Mouse (Mus musculus): ENCODE data around the gene Slc3a2. TPM values are rescaled to one million over a fixed set of nuclear protein-coding genes. Genes with fewer than 3 reads are reported as not detected.

Slc3a2 gene
- polyA plus RNA-seq, 1 experiment from 2014 or later, result 157 TPM

DNA sequence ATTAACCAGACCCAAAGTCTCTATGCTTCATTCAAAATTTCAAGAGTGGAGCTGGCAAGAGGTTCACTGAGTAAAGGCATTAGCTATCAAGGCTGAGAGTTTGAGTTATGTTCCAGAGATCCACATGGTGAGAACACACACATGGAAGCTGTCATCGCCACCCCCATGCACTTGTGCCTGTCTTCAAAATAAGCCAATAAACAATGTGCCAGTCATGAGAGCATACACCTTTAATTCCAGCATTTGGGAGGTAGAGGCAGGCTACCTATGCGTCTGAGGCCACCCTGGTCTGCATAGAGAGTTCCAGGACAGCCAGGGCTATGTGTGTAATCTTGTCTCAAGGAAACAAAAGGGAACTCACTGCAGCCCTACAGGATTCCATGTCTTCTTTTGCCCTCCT, 39.5 kb downstream of the Slc3a2 start:
- no peak overlapping the region for H3K27ac ChIP-seq (replicated peaks; ENCODE audit: low read depth, low read length)
- H3K9ac ChIP-seq (replicated peaks; ENCODE audit: low read length), result no peak overlapping the region
- ATAC-seq (ENCODE audit: low FRiP score, low TSS enrichment) (no peak), DNase-seq (no peak)
- 70% methylated on average over 2 of the region's 2 CpGs for WGBS
- H3K9me3 ChIP-seq (ENCODE audit: control insufficient read depth, low read length), result no peaks in the 10 kb centered on the region
- H3K36me3 ChIP-seq (ENCODE audit: control insufficient read depth, insufficient read depth, low read length), result no peaks in the 10 kb centered on the region
- H3K4me1 ChIP-seq (ENCODE audit: control insufficient read depth, insufficient read depth, low read length), result no peaks in the 10 kb centered on the region
- H3K4me2 ChIP-seq (ENCODE audit: low read length), result no peak overlapping the region
- no peaks in the 10 kb centered on the region for H3K27me3 ChIP-seq (ENCODE audit: control insufficient read depth, insufficient read depth, low read length)
- H3K4me3 ChIP-seq (replicated peaks; ENCODE audit: low read depth, low read length), result no peak overlapping the region

GRCm38 (mm10) chr19:8682996-8683395, 40.2 kb downstream of the Slc3a2 start:
- H3K36me3 ChIP-seq (ENCODE audit: control insufficient read depth, insufficient read depth, low read length), result no peaks in the 10 kb centered on the region
- no peak overlapping the region for H3K4me2 ChIP-seq (ENCODE audit: low read length)
- no peaks in the 10 kb centered on the region for H3K4me1 ChIP-seq (ENCODE audit: control insufficient read depth, insufficient read depth, low read length)
- 2% methylated on average over 3 of the region's 3 CpGs for WGBS
- no peaks in the 10 kb centered on the region for H3K27me3 ChIP-seq (ENCODE audit: control insufficient read depth, insufficient read depth, low read length)
- DNase-seq (peak; percentile 93), ATAC-seq (ENCODE audit: low FRiP score, low TSS enrichment) (no peak; the same call in 1 of the 2 replicates)
- H3K4me3 ChIP-seq (replicated peaks; ENCODE audit: low read depth, low read length), result no peak overlapping the region
- H3K9me3 ChIP-seq (ENCODE audit: control insufficient read depth, low read length), result no peaks in the 10 kb centered on the region
- H3K9ac ChIP-seq (replicated peaks; ENCODE audit: low read length), result no peak overlapping the region
- H3K27ac ChIP-seq (replicated peaks; ENCODE audit: low read depth, low read length), result no peak overlapping the region

GRCm38 (mm10) chr19:8681633-8682362, 41.4 kb downstream of the Slc3a2 start:
- H3K27ac ChIP-seq (replicated peaks; ENCODE audit: low read depth, low read length), result no peak overlapping the region
- no peaks in the 10 kb centered on the region for H3K4me1 ChIP-seq (ENCODE audit: control insufficient read depth, insufficient read depth, low read length)
- WGBS, result 95% methylated on average over 4 of the region's 4 CpGs
- no peaks in the 10 kb centered on the region for H3K36me3 ChIP-seq (ENCODE audit: control insufficient read depth, insufficient read depth, low read length)
- H3K4me2 ChIP-seq (ENCODE audit: low read length), result no peak overlapping the region
- no peaks in the 10 kb centered on the region for H3K27me3 ChIP-seq (ENCODE audit: control insufficient read depth, insufficient read depth, low read length)
- ATAC-seq (ENCODE audit: low FRiP score, low TSS enrichment) (no peak), DNase-seq (no peak)
- no peak overlapping the region for H3K4me3 ChIP-seq (replicated peaks; ENCODE audit: low read depth, low read length)
- H3K9ac ChIP-seq (replicated peaks; ENCODE audit: low read length), result no peak overlapping the region
- no peaks in the 10 kb centered on the region for H3K9me3 ChIP-seq (ENCODE audit: control insufficient read depth, low read length)

DNA sequence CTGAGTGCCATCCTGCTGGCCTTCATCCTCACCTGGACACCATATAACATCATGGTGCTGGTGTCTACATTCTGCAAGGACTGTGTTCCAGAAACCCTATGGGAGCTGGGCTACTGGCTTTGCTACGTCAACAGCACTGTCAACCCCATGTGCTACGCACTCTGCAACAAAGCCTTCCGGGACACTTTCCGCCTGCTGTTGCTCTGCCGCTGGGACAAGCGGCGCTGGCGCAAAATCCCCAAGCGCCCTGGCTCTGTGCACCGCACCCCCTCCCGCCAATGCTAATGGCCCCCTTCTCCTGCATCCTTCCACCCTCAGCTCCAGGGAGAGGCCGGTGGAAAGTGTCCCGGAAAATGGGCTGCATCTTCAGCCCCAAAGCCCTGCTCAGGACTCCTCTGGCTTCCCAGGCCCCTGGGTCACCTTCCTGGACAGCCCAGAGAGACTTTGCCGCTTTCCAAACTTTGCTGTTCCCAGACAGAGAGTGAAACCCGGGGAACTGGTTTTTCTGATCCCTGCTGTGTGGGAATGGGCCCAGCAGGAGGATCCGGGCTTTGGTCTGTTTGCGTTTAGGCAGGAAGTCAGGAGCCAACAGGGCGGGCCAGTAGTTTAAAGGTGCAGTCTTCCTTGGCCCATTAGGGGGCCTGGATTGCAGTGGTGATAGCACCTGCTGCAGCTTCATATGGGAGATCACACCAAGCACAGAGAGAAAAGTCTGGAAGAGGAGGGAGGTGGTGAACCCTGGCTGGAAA, 44.0 kb downstream of the Slc3a2 start:
- Histone ChIP-seq H3K9me3 (ENCODE audit: control insufficient read depth, low read length) (no peaks in the 10 kb centered on the region), H3K4me2 (ENCODE audit: low read length) (no peak overlapping the region), H3K9ac (replicated peaks; ENCODE audit: low read length) (no peak overlapping the region), H3K4me3 (replicated peaks; ENCODE audit: low read depth, low read length) (no peak overlapping the region), H3K4me1 (ENCODE audit: control insufficient read depth, insufficient read depth, low read length) (no peaks in the 10 kb centered on the region), H3K36me3 (ENCODE audit: control insufficient read depth, insufficient read depth, low read length) (no peaks in the 10 kb centered on the region), H3K27me3 (ENCODE audit: control insufficient read depth, insufficient read depth, low read length) (no peaks in the 10 kb centered on the region), H3K27ac (replicated peaks; ENCODE audit: low read depth, low read length) (no peak overlapping the region)
- ATAC-seq (ENCODE audit: low FRiP score, low TSS enrichment) (no peak), DNase-seq (no peak)
- WGBS, result 33% methylated on average over 18 of the region's 18 CpGs

DNA sequence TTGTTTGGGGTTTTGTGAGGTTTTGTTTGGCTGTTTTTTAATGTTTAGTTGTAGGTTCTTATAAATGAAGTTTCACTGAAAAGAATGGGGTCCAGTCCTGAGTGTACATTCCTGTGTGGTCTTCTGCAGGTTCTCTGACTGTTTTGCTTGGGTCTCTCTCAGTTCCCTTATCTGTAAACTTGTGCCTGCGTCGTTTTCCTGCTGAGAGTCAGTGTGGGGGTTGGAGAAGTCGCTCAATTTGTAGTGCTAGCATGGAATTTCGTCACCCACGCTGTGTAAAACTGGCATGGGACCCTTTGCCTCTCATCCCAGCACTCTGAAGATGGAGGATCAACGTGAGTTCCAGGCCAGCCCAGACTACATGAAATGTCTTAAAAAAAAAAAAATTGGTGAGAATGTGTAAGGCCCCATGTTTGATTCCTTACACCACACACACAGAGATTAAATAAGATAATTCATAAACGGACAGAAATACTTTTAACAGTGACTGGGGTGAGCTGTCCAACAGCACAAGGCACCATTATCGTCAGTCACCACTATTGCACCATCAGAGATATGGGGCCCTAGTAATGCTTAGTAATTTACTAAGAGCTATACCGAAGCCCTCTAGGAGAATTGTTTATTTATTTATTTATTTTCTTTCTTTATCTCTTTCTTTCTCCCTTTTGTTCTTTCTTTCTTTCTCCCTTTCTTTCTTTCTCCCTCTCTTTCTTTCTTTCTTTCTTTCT, 49.7 kb downstream of the Slc3a2 start:
- WGBS, result 80% methylated on average over 9 of the region's 9 CpGs
- H3K27ac ChIP-seq (replicated peaks; ENCODE audit: low read depth, low read length), result no peak overlapping the region
- no peak overlapping the region for H3K9ac ChIP-seq (replicated peaks; ENCODE audit: low read length)
- no peak overlapping the region for H3K4me3 ChIP-seq (replicated peaks; ENCODE audit: low read depth, low read length)
- H3K36me3 ChIP-seq (ENCODE audit: control insufficient read depth, insufficient read depth, low read length), result no peaks in the 10 kb centered on the region
- H3K9me3 ChIP-seq (ENCODE audit: control insufficient read depth, low read length), result no peaks in the 10 kb centered on the region
- no peaks in the 10 kb centered on the region for H3K27me3 ChIP-seq (ENCODE audit: control insufficient read depth, insufficient read depth, low read length)
- ATAC-seq (ENCODE audit: low FRiP score, low TSS enrichment) (no peak), DNase-seq (no peak)
- no peaks in the 10 kb centered on the region for H3K4me1 ChIP-seq (ENCODE audit: control insufficient read depth, insufficient read depth, low read length)
- H3K4me2 ChIP-seq (ENCODE audit: low read length), result no peak overlapping the region

DNA sequence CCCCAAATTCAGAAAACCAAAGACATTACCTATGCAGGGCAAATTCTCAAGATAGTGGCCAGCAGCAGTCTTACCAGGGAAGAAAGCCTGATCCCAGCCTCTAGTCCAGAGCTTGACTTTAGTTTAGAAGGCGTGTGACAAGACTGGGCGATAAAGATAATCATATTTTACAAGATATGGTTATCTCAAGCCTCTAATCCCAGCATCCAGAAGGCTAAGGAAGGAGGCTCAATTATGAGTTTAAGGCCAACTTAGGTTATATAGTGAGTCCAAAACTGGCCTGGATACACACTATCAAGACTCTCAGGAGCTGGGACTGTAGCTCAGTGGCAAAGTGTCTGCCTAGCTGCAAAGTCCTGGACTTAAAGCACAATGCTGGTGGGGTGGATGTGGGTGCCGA, 50.3 kb downstream of the Slc3a2 start:
- Histone ChIP-seq H3K4me2 (ENCODE audit: low read length) (no peak overlapping the region), H3K9me3 (ENCODE audit: control insufficient read depth, low read length) (no peaks in the 10 kb centered on the region), H3K4me1 (ENCODE audit: control insufficient read depth, insufficient read depth, low read length) (no peaks in the 10 kb centered on the region), H3K36me3 (ENCODE audit: control insufficient read depth, insufficient read depth, low read length) (no peaks in the 10 kb centered on the region), H3K4me3 (replicated peaks; ENCODE audit: low read depth, low read length) (no peak overlapping the region), H3K27me3 (ENCODE audit: control insufficient read depth, insufficient read depth, low read length) (no peaks in the 10 kb centered on the region), H3K9ac (replicated peaks; ENCODE audit: low read length) (no peak overlapping the region), H3K27ac (replicated peaks; ENCODE audit: low read depth, low read length) (no peak overlapping the region)
- ATAC-seq (ENCODE audit: low FRiP score, low TSS enrichment), result no peak
- 91% methylated on average over 3 of the region's 3 CpGs for WGBS
- DNase-seq, result no peak

- DNase-seq, result no peak
- Histone ChIP-seq H3K4me1 (ENCODE audit: control insufficient read depth, insufficient read depth, low read length) (0 out of 2 replicates have a peak, but pooled peaks cover 5% of the 10 kb centered on the region), H3K27me3 (ENCODE audit: control insufficient read depth, insufficient read depth, low read length) (peaks cover 4% of the 10 kb centered on the region), H3K27ac (replicated peaks; ENCODE audit: low read depth, low read length) (no peak overlapping the region), H3K36me3 (ENCODE audit: control insufficient read depth, insufficient read depth, low read length) (no peaks in the 10 kb centered on the region), H3K4me2 (ENCODE audit: low read length) (no peak overlapping the region), H3K9ac (replicated peaks; ENCODE audit: low read length) (no peak overlapping the region), H3K9me3 (ENCODE audit: control insufficient read depth, low read length) (no peaks in the 10 kb centered on the region), H3K4me3 (replicated peaks; ENCODE audit: low read depth, low read length) (no peak overlapping the region)
- 40% methylated on average over 5 of the region's 5 CpGs for WGBS
- no peak for ATAC-seq (ENCODE audit: low FRiP score, low TSS enrichment)
Measured at GRCm38 (mm10) chr19:8665746-8666145, 57.4 kb downstream of the Slc3a2 start.

DNA sequence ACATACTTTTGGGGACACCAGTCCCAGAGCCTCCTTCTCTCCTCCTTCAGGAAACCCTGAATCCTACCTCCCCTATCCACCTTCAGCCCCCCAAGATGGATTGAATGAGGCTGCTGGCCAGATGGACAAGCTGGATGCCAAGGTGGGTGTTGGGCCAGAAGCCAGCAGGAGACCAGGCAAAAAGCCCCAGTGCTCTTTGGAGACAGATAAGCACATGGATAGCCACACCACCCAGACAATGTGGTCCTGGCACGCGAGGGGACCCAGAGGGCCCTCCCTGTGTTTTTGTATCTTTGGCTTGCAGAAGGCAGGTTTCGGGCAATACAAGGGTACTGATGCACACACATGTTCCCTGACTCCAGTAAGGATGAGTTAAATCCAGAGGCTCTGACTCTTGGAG, 58.3 kb downstream of the Slc3a2 start:
- no peak overlapping the region for H3K4me3 ChIP-seq (replicated peaks; ENCODE audit: low read depth, low read length)
- no peak overlapping the region for H3K9ac ChIP-seq (replicated peaks; ENCODE audit: low read length)
- H3K4me1 ChIP-seq (ENCODE audit: control insufficient read depth, insufficient read depth, low read length), result 0 out of 2 replicates have a peak, but pooled peaks cover 5% of the 10 kb centered on the region
- peaks cover 4% of the 10 kb centered on the region for H3K27me3 ChIP-seq (ENCODE audit: control insufficient read depth, insufficient read depth, low read length)
- no peak overlapping the region for H3K4me2 ChIP-seq (ENCODE audit: low read length)
- no peak for ATAC-seq (ENCODE audit: low FRiP score, low TSS enrichment)
- no peak for DNase-seq
- WGBS, result 95% methylated on average over 3 of the region's 3 CpGs
- no peaks in the 10 kb centered on the region for H3K9me3 ChIP-seq (ENCODE audit: control insufficient read depth, low read length)
- no peaks in the 10 kb centered on the region for H3K36me3 ChIP-seq (ENCODE audit: control insufficient read depth, insufficient read depth, low read length)
- no peak overlapping the region for H3K27ac ChIP-seq (replicated peaks; ENCODE audit: low read depth, low read length)
